Mouse (Mus musculus): ENCODE measurements at regions not wholly inside any gene's neighbourhood (a gene's known extent, or its start where the extent isn't known, plus 50 kb on each side); places are given as distances from the start of the nearest gene placed in this dataset.

- peak; percentile 30 for DNase-seq (ENCODE audit: low read depth, low spot score)
Measured at GRCm38 (mm10) chr13:75204417-75204816, 114.8 kb downstream of the Pcsk1 start.

- no peak for DNase-seq (ENCODE audit: low read depth, low spot score)
Measured at GRCm38 (mm10) chr13:75223944-75224343, 134.3 kb downstream of the Pcsk1 start.

GRCm38 (mm10) chr13:75225581-75226297 is 136.1 kb downstream of the Pcsk1 start:
- DNase-seq (ENCODE audit: low read depth, low spot score): no peak

GRCm38 (mm10) chr13:75227616-75228277 is 138.1 kb downstream of the Pcsk1 start:
- DNase-seq (ENCODE audit: low read depth, low spot score): peak; percentile 20

- no peak for DNase-seq (ENCODE audit: low read depth, low spot score)
Measured at GRCm38 (mm10) chr13:75236424-75236823, 146.8 kb downstream of the Pcsk1 start.
